Mouse (Mus musculus): ENCODE data around the gene Fig4.

GRCm38 (mm10) chr10:41234552-41234951, 68.5 kb downstream of the Fig4 start:
- TF ChIP-seq REST (IDR thresholded peaks at IDR 0.05; ENCODE audit: insufficient read depth, insufficient read length) (no peak), TCF12 (IDR thresholded peaks at IDR 0.05; ENCODE audit: insufficient read depth, poor library complexity, severe bottlenecking) (no peak), POLR2A (IDR thresholded peaks at IDR 0.05; ENCODE audit: insufficient read length, low read depth) (no peak), MYOD1 (IDR thresholded peaks at IDR 0.05; ENCODE audit: control insufficient read depth in 1 of 3, insufficient read length in 2 of 3, low read depth in 2 of 3) (no peak), TCF3 (IDR thresholded peaks at IDR 0.05; ENCODE audit: insufficient read length, low read depth) (no peak), MYOG (IDR thresholded peaks at IDR 0.05; ENCODE audit: control insufficient read depth in 1 of 3, insufficient read depth in 1 of 3, insufficient read length in 2 of 3, low read depth in 2 of 3) (no peak), MAX (IDR thresholded peaks at IDR 0.05; ENCODE audit: low read depth) (no peak), CEBPB (IDR thresholded peaks at IDR 0.05; ENCODE audit: insufficient read depth, poor library complexity, severe bottlenecking) (no peak), SRF (IDR thresholded peaks at IDR 0.05; ENCODE audit: control insufficient read depth, insufficient read length, low read depth) (no peak), E2F4 (IDR thresholded peaks at IDR 0.05; ENCODE audit: insufficient read depth) (no peak), POLR2AphosphoS2 (IDR thresholded peaks at IDR 0.05; ENCODE audit: insufficient read length, low read depth) (no peak)

Data from myocyte (in vitro differentiated cells).